In genomic region chr9:53452038-53452437, GRCm38 (mm10) we compare ENCODE assay signal across 22 mouse cellular contexts. TPM values are rescaled to one million over a fixed set of nuclear protein-coding genes. Genes with fewer than 3 reads are reported as not detected.
"Had no signal": no experiment of that assay in that cellular context is flagged by ENCODE, and none has a peak within 500 bp of the region (broad histone marks: within the 10 kb centered on the region; RNA-seq: fewer than 3 reads in every experiment).

No protein-coding gene starts in this region.

- ATAC-seq: lung, postnatal 0 days; midbrain, embryonic 16.5 days had no signal

- H3K27ac ChIP-seq: lung, embryonic 15.5 days; macrophage; midbrain, embryonic 10.5 days; midbrain, embryonic 12.5 days; neural tube, embryonic 13.5 days; neural tube, embryonic 15.5 days had no signal

- H3K4me3 ChIP-seq: lung, embryonic 15.5 days; megakaryocyte, embryonic 14.5 days; midbrain, embryonic 10.5 days; midbrain, embryonic 12.5 days; neural tube, embryonic 13.5 days; neural tube, embryonic 15.5 days had no signal

- DNase-seq: lung, adult 18-20 months; lung, postnatal 14 days; lung, postnatal 36 days; midbrain, embryonic 14.5 days; retina, postnatal 1 day; right cerebral cortex, adult 18-20 months; right cerebral cortex, postnatal 25 days; right cerebral cortex, postnatal 4 days; spleen, adult 18-20 months; thymus, adult 18-20 months; thymus, postnatal 14 days; thymus, postnatal 36 days had no signal

- H3K4me1 ChIP-seq: lung, embryonic 15.5 days; midbrain, embryonic 10.5 days; midbrain, embryonic 12.5 days; neural tube, embryonic 13.5 days; neural tube, embryonic 15.5 days had no signal

RNA-seq across cellular contexts. Expression of gene 4930550C14Rik, which starts 49.9 kb away (rescaled TPM):
- polyA plus RNA-seq: small intestine, adult 2 months had no signal
